Mouse (Mus musculus): ENCODE measurements at regions not wholly inside any gene's neighbourhood (a gene's known extent, or its start where the extent isn't known, plus 50 kb on each side); places are given as distances from the start of the nearest gene placed in this dataset.

DNA sequence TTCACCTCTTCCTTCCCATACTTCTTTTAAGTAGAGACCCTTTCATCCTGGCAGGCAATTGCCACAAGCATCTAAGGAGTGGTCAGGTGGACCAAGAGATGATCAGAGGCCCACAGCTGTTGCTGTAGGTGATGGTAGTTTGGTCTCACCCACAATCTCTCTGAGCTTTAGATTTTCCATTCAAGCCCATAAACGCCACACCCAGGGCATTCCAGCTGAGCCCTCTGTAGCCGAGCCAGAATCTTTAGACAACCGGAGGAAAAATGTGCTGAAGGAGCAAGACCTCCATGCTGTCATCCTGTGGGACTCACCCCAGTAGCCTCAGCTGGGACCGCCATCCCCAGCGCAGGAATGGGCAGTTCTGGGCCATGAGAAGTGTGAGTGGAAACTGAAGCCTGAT, 93.7 kb upstream of the Dlx2 start:
- DNase-seq (ENCODE audit: low spot score): no peak

DNA sequence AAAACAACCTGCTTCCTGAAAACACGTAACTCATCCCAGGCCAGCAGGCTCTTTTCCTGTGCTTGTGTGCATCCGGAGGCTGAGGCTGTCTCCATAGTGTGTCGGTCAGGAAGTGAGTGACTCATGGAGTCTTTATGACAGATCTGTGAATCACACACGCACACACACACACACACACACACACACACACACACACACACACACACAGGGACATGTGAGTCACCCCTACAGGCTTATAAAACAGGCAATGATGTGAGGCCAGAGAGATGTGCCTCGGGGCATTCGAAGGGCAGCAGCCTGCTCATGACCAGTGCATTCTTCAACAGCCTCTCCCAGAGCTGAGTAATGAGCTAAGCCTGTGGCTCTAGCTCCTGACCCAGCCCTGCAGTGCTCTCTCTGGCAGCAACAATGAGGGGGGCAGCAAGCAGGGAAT, 97.5 kb upstream of the Dlx2 start:
- no peak for DNase-seq (ENCODE audit: low spot score)

DNA sequence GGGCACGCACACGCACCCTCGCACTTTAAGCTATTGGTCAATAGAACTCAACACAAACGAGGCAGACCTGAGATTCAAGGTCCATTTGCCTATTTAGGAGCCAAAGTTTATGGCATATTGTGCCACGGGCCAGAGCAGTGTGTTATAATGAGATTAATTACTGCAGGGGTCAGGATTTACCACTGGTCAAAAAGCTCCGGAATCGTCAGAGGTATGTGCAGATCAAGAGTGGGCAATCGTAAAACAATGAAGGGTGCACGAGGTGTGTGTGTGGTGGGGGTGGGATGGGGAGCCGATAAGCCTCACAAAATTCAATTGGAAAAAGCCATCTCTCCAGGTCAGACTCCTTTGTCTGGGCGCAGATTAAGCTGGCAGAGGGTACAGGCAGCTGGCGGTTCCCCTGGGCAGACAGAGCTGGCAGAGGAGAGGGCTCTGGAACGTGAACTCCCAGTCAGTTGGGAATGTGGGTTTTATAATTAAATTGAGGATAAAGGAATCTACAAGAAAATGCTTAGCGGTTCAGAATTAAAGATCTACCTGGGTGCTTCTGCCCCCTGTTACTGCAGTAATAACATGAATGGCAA, 97.4 kb upstream of the Itga6 start:
- no peak for DNase-seq (ENCODE audit: low spot score)

DNA sequence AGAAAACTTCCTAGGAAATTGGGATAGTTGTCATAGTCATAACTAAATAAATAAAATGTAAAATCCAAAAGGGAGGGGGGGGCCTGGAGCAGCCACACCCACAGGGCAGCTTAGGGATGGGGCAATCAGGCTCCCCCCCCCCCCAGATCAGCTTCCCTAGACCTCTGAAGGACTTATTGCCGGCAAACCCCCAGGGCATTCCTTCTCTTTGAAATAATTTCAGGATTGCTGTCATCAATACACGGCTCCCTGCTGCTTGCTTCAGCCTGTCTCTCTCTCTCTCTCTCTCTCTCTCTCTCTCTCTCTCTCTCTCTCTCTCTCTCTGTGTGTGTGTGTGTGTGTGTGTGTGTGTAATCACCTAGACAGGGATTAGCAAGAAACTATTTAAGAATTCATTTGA, 93.8 kb upstream of the Itga6 start:
- no peak for DNase-seq (ENCODE audit: low spot score)

DNA sequence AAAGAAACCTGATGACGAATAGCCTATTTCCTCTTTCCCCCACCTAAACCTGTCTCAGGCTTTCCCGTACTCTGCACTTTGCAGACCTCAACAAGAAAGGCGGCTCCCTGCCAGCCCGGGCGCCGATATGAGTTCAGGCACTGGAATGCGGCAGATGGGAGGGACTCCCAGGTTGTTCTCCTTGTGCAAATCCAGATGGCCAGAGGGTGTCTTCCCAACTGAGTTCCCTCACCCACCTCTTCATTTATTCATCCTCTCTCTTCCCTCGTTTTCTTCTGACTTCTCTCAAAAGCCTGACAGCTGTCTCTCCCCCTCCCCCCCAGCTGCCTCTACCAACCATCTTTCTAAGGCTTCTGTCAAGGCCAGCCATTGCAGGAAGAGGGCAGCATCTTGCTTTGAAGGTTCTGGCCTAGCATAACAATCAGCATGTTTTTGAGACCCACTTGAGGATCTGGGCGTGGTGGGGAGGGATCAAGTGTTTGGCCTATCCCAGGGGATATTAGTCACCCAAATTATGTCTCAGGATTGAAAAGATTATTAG, 93.1 kb upstream of the Itga6 start:
- no peak for DNase-seq (ENCODE audit: low spot score)

DNA sequence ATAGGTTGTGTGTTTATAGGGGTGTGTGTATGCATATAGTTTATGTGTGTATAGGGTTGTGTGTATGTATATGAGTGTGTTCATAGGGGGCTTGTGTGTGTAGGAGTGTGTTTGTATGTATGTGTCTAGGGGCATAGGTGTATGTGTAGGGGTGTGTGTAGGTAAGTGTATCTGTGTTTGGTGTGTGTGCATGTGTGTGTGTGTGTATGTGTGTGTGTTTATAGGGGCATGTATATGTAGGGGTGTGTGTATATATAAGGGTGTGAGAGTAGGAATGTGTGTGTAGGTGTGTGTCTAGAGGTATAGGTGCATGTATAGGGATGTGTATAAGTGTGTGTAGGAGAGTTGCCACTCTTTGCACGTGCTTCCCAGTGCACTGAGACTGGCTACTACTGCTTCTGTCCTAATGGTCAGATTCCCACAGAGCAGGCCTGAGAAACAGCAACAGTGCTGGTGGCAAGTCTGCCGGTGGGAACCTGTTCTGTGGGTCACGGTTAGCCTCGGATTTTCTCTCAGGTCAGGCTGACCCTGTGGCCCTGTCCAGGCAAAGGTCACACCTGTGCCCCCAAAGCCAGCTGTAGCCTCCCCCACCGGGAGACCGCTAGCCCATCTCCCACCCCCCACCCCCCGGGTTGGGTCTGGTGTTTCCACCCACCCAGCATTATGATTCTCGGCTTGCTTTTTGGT, 90.5 kb upstream of the Itga6 start:
- DNase-seq (ENCODE audit: low spot score): no peak

DNA sequence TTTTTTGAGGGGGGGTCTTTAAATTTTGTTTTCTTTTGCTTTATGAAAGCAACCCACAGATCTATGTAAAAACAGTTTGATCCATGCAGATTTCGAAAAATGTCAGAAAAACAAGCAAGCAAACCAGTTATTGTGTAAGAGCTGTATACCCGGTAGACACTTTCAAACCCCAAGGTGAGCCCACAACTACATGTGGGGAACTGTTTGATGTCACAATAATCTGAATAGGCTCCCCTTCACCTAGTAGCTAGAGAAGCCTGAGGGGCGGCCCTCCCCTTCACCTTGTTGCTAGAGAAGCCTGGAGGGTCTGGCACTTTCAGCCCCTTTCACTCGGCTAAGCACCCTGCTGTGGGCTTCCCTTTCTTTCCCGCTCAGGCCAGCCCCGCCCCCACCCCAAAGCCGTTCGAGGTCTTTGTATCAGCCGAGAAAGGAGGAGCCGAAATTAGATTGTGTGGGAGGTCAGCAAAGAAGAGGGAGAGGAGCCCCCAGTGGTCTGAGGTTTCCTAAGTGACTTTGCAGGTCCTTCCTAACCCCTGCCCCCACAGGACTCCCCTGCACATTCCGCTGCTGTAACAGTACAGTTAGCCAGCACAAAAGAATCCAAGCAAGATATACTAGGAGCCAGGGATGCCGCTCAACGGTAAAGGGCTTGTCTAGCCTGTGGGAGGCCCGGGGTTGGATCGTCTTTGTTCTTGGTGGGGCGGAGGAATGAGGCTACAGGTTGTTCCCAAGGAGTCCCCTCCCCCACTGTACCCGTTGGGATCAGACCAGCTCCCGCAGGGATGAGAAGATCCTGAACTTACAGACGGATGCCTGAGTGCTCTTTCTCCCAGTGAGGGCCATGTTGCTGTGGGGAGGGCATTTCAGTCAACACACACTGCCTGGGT, 89.7 kb upstream of the Itga6 start:
- DNase-seq (ENCODE audit: low spot score): no peak

DNA sequence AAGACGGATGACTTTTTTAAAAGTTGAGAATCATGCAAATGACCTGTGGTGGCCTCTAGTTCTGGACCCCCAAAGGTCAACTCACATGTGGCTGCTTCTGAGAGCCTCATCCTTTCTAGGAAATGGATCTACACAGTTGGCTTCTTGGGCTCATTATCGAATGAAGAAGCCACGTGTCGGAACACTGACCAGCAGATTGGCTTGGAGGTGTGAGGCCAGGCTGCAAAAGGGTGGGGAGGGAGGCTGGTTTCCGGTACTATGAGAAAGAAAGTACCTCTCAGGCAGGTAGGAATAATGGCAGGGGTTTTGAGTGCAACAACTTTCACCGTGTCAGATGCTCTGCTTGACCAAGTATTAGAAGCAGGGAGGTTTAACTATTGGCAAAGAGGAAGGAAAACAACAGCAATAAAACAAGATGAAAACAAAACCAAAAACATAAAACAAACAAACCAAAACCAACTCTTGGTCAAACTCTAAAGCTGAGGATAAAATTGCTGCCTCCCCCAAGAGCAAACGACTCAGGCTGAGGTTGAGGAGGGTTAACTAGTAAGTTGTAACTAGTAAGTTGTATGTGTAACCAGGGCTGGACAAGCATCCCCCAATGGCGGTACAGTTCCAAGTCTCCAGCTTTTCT, 88.7 kb upstream of the Itga6 start:
- DNase-seq (ENCODE audit: low spot score): no peak

DNA sequence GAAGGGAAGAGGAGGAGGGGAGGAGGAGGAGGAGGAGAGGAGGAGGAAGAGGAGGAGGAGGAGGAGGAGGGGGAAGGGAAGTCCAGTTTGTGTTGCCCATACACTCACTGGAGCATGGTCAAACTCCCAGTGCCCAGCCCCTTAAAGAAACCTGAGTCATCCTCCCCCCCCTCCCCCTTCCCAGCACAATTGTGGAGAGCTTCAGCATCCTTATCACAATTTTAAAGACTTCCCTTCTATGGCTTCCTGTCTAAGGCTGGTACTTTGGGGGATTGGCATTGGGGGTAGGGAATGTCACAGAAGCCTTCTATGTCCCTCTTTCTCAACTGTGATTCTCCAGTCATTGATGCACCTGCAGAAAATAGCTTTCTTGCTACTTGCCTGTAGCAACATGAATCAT, 84.0 kb upstream of the Itga6 start:
- no peak for DNase-seq (ENCODE audit: low spot score)

DNA sequence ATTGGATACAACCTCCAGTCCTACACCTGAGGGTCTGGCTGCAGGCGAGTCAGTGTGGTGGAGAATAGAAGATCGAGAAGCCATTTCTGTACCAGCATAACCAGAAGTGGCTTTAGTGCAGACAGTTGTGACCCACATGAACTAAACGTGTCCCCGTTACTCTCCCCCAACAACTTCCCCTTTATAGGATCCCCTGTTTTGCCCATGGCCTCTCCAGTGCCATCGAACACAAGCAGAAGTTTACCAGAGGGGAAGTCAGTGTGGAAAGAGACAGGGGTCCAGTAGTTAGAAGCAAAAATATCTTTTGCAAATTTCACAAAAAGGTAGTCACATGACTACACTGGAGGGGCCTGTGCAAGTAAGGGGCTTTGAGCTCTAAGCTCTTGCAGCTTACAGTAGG, 83.4 kb upstream of the Itga6 start:
- no peak for DNase-seq (ENCODE audit: low spot score)

DNA sequence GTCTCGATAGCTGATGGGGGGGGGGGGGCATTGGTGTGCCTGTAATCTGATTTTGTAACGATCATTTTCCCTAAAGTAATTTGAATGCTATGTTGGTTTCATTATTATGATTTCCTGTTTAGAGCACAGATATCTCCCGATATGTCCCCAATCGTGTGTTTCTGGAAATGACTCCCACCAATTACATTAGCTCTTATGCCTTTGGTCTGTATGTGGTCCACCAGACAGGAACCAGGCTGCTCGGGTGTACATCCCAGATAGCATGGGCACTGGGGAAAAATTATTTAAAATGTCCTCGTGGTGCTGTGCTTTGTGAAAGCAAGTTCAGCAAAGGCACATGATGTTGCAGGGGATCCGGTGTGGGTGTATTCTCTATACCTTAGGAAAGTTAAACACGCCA, 82.0 kb upstream of the Itga6 start:
- no peak for DNase-seq (ENCODE audit: low spot score)

DNA sequence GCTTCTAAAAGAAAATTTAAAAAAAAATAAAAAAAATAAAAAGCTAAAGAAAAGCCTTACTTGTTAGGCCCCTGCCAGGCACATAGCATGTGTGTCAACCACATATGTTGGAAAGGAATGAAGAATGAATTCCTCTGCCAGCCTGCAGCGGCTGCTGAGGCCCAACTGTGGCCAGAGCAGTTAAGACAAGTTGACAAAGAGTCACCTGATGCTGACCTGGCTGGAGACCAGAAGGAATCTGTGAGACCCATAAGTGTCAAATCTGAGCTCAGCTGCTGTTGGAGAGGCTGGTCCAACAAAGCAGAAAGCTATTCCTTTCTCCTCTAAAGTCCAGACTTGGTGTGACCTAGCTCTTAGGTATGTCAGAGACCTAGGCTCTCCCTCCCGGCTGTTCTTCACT, 78.5 kb upstream of the Itga6 start:
- no peak for DNase-seq (ENCODE audit: low spot score)

DNA sequence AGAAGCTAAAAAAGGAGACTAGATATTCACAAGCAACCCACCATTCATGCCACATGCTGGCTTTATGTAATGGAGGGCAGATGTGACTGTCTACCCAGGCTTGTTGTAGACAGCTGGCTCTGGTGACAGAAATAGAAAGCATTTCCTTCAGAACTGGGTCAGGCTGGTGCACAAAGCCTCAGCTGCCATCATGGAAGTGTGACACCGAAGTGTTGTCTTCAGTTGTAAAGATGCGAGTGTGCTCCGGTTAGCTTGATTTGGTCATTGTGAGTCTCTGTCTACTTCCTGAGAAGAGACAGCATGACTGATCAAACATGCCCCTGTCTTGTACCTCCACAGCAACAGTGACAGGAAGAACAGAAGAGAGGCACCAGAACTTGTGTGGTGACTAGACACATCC, 77.7 kb upstream of the Itga6 start:
- no peak for DNase-seq (ENCODE audit: low spot score)

DNA sequence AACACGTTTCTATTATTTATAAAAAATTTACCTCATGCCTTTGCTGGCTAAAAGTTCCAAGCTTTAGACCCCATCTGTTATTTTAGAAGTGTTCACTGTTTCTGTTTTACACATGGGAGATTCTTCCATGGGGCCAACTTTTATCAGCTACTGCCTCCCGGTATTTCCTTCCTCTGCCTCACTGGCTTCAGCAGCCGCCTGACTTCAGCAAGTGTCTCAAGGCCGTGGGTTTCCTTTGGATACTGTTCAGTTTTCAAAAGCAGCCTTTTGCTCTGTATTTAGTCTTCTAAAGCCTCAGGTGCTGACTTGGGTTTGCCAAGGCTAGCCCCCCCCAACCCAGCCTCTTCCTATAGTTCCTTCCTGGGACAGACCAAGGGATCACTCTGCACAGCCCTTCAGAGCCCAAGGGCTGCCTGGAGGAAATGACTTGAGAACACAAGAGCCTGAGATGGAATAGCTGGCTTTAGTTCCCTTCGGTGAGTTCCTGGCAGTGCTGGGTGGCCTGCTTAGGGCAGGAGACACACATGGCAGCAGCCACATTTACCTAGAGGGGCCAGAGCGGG, 75.1 kb upstream of the Itga6 start:
- no peak for DNase-seq (ENCODE audit: low spot score)

DNA sequence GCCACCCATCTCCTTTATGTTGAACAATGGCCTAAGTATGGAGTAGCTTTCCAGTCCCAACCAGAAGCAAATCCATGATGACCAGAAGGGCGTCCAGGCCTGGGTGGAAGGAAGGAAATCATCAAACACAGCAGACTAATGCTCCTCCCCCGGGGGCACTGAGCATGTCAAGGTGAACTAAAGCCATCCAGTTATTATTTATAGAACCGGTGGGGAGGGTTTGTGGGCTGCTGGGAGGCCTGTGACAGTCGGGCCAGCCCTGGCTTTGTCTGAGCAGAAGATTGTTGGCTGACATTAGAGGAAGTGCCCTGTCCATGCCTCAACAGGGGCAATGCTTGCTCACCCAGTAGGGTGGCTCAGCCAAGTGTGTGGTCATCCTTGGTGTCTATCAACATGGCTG, 74.5 kb upstream of the Itga6 start:
- no peak for DNase-seq (ENCODE audit: low spot score)

DNA sequence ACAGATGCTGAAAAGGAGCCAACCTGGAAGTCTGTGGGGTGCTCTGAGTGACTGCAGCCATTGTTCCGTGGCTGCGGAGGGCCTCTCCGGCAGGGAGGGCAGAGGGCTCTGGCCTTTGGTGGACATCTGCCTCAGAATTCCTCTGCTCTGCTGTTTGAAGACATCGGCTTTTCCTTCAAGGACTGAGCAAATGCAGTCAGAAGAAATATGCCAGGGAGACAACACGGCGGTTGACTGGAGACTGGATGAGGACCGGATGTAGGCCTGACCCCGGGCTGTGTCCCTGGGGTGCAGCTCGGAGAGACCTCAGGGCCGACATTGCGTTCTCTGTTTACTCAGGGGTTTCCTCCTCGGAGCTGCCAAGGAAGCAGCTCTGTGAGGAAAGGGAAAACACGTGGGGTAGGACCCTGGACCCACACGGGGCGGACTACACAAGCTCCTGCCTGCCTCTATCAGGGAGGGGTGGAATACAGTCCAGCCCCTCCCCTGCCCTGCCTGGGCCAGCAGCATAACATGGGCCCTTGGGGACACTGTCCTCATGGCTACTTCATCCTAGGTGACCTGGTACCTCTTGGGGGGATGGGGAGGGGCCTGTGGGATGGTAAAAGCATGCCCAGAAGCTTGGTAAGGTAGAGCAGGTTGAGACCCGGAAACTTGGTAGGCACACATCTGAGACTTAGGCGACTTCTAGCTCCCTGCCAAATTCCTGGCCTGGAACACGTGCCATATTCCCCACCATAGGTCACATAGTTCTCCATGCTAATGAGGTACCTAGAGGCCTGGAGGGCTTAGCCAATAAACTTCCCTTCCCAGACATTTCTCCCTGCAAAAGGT, 72.1 kb upstream of the Itga6 start:
- no peak for DNase-seq (ENCODE audit: low spot score)

DNA sequence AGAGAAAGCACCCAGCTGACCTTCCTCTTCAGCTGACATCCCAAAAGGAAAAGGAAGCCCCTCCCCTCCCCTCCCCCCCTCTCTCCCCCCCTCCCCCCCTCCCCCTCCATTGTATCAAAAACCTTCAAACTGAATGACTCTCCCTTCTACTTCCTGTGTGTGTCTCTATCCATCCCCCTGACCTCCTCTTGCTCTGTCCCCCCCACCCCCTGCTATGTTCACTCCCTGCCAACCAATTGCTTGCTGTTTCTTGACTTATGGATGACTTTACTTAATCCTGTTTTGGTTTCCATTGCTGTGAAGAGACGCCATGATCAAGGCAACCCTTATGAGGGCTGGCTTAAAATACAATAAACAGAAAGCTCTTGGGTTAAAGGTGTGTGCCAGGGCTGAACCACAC, 64.7 kb upstream of the Itga6 start:
- DNase-seq (ENCODE audit: low spot score): no peak

DNA sequence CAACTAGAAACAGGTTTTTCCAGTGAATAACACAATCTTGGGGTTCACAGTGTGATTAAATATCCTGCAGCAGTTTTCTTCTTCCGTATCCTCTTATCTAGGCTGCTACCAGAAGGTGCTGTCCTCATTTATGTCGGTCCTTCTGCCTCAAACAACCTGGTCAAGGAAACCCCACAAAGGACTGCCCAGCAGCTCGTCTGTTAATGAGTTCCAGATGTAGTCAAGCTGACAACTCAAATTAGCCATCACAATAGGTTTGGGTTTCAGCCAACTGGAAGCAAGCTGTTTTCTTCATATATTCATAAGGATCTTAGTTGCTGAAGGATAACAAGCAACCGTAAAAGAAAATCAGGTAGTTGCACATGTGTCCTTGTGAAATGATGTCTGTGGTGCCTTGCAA, 64.3 kb upstream of the Itga6 start:
- DNase-seq (ENCODE audit: low spot score): no peak

DNA sequence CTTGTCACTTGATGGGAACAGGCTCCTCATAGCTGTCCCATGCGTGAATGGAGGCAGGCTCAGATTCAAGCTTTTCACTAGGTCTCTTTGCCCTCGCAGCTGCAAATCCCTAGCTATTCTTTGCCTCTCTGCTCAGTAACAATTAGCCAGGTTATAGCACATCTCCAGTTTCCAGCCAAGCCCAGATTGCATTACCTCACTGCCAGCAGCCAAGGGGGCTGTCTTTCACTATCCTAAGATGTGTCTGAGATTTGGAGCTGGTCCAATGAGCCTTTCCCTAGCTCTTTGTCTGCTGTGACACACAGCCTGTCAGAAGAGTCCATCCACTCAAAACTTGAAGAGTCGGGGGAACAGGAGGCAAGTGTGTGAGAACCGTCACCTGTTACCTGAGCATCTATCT, 62.0 kb upstream of the Itga6 start:
- no peak for DNase-seq (ENCODE audit: low spot score)

DNA sequence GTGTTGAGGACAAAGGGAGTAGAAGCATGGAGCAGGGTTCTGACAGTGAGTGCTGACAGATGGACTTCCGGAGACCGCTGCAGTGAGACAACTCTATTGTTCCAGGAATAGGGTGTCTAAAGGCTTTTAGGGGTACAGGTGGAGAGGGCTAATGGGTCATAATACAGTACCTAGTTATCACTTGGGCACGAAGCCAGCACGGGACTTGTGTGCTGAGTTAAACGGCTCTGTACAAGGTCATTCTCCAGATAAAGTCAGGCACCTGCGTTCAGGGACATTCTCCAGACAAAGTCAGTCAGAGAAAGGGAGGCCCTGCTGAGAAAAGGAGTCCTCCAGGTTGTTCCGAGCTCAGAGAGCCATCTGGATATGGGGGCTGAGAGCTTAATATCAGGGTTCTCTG, 60.2 kb upstream of the Itga6 start:
- DNase-seq (ENCODE audit: low spot score): no peak

DNA sequence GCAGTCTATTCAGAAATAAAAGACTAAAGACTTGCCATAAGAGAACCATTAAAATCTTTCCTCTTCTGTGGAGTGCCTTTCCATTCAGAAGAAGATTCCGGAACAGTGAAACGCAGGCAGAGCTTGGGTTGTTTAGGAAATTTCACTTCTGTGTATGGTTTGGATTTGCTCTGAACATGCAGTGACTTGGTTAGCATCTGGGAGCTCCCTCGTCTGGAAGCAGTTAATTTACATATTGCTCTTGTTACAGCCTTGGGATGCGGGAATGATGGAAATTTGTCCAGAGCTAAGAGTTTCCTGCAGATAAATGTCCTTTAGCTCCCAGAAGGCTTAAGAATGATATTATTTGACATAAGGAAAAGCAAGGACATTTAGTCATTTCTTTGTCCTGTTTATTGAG, 56.4 kb upstream of the Itga6 start:
- no peak for DNase-seq (ENCODE audit: low spot score)
